Mouse (Mus musculus): ENCODE data around the gene Kif28.
"Not testable (repeated sequence)": the region's sequence is repeated elsewhere in the genome, so short reads cannot be mapped to it uniquely, and the experiment has no call there.

The Kif28 gene

DNA sequence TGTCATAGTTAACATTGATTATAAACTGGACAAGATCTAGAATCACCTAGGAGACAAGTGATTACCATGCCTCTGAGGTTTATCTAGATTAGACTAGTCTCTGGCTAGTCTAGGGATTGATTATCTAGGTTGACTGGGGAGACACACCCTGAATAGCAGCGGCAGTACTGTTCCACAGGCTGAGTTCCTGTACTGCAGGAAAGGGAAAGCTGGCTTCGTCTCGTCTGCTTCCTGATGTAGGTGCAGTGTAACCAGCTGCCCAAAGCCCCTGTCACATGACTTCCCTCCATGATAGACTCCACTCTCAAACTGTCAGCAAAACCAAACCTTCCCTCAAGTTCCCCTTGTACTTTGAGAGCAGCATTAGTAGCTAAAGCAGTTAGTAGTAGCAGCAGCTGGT is 40.9 kb downstream of the Kif28 start:
- DNase-seq (ENCODE audit: low spot score): no peak

- no peak for DNase-seq (ENCODE audit: low spot score)
These were observed 55.6 kb downstream of the Kif28 start for GRCm38 (mm10) chr1:179689479-179689878.

GRCm38 (mm10) chr1:179688914-179689313 is 56.2 kb downstream of the Kif28 start:
- DNase-seq (ENCODE audit: low spot score): no peak

DNA sequence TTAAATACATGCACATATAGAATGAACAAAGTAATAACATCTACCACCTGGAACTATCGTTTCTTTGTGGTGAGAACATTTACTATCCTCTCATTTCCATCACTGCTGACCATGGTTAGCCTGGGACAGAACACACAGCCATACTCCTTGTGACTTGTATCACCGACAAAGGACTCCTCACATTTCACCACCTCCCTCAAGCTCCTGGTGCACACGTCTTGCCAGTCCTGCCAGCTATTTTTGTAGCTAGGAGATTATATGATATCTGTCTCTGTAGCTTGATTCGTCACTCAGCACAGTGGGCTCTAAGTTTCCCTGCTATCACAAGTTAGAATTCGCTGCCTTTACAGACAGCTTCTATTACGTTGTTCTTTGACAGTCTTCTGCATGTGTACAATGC is 56.7 kb downstream of the Kif28 start:
- DNase-seq (ENCODE audit: low spot score): no peak

- DNase-seq (ENCODE audit: low spot score): no peak
These were observed 57.1 kb downstream of the Kif28 start for GRCm38 (mm10) chr1:179687966-179688365.

- no peak for DNase-seq (ENCODE audit: low spot score)
These were observed 57.8 kb downstream of the Kif28 start for GRCm38 (mm10) chr1:179687305-179687704.

- DNase-seq (ENCODE audit: low spot score): no peak
These were observed 58.3 kb downstream of the Kif28 start for GRCm38 (mm10) chr1:179686781-179687180.

DNA sequence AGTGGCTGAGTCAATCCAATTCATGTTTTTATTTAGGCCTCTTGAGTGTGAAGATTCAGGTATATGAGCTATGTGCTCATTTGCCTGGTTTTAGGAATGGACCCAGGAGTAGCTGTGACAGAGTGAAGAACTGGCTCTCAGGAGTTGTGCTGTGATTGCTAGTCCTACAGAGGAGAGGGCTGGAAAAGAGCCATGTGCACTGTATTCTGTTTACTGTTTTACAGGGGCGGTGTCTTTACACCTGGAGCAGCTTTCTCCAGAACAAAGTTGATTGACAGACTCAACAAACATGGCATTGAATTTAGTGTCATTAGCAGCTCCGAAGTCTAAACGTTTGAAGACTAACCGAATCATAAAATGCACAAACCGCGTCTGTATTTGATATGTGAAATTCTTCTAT is 58.7 kb downstream of the Kif28 start:
- DNase-seq (ENCODE audit: low spot score): no peak

DNA sequence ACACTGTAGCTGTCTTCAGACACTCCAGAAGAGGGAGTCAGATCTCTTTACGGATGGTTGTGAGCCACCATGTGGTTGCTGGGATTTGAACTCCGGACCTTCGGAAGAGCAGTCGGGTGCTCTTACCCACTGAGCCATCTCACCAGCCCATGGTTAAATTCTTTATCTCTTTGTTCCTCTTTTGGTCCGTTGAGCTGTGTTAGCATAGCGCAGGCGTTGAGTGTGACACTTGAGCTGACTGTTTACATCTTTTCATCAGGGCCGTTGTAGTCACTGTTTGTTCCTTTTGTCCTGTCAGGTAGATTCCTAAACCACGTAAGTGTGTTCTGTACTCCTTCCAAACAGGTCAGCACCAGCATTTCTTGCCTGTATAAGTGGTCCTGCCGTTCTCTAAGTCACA is 62.3 kb downstream of the Kif28 start:
- DNase-seq (ENCODE audit: low spot score): not testable (repeated sequence)

- no peak for DNase-seq (ENCODE audit: low spot score)
These were observed 65.7 kb downstream of the Kif28 start for GRCm38 (mm10) chr1:179679326-179679725.

GRCm38 (mm10) chr1:179677031-179677430 is 68.0 kb downstream of the Kif28 start:
- DNase-seq (ENCODE audit: low spot score): no peak

DNA sequence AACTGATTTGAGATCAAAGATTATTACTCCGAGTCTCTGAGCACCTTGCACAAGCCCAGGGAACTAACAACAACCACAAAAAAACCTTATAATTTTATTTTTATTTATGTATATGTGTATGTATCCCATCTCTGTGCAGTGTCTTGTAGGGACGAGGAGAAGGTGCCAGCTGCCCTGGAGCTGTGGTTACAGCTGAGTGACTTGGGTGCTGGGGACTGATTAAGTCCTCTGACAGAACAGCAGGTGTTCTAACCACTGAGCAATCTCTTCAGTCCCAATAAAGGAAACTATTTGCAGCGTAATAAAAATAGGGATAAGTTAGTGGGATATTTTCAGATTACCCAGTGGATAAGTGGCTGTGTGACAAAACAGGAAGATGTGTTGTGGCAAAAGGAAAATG is 70.7 kb downstream of the Kif28 start:
- no peak for DNase-seq (ENCODE audit: low spot score)

- no peak for DNase-seq (ENCODE audit: low spot score)
These were observed 76.1 kb downstream of the Kif28 start for GRCm38 (mm10) chr1:179668836-179669537.

DNA sequence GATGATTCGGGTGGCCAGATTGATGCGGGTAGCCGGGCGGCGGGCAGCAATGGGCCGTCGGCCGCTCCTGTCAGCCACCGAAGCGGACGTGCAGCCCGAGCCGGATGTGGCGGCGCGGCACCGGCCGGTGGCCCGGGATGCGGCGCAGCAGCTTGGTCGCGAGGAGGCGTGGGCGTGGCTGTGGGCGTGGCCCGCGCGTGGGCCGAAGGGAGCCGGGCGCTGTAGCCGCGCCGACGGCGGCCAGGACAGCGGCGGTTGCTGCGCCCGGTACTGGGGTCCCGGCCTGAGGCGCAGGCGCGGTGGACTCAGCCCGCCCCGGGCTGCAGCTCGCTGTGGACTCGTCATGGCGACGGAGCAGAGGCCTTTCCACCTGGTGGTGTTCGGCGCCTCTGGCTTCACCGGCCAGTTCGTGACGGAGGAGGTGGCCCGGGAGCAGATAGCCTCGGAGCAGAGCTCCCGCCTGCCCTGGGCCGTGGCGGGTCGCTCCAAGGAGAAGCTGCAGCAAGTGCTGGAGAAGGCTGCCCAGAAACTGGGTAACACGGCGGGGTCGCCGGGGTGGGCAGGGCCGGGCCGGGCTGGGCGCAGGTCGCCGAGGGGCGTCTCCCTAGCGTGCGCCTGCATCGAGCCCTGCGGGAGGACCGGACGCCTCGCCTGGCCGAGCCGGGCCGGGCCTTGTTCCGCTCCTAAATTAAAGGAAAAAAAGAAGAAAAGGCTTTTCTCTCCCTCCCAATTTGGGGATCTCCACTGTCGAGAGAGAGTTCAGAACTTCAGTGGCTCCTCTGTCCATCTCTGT is 76.9 kb downstream of the Kif28 start, which contains the start of gene Sccpdh:
Gene Sccpdh (plus strand): TSS at position 198 of the 793 bp plus-strand sequence.
- DNase-seq (ENCODE audit: low spot score): peak; percentile 50

DNA sequence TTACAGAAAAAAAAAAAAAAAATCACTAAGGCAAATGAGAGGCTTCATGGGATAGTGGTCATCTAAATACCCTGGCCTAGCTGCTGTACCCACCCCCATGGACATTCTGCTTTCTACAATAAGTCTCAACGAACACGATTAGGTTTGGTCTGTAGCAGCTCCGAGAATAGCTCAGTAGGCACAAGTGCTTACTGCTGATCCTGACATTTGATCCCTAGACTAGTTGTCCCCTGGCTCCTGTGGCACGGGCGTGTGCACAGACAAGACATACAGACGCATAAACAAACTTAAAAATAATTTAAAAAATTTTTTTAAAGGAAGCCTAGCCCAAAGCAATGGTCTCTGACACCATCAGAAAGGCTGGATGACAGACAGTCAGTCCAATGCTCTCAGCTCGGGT is 77.6 kb downstream of the Kif28 start:
- DNase-seq (ENCODE audit: low spot score): no peak

GRCm38 (mm10) chr1:179666971-179667370 is 78.1 kb downstream of the Kif28 start:
- DNase-seq (ENCODE audit: low spot score): no peak

DNA sequence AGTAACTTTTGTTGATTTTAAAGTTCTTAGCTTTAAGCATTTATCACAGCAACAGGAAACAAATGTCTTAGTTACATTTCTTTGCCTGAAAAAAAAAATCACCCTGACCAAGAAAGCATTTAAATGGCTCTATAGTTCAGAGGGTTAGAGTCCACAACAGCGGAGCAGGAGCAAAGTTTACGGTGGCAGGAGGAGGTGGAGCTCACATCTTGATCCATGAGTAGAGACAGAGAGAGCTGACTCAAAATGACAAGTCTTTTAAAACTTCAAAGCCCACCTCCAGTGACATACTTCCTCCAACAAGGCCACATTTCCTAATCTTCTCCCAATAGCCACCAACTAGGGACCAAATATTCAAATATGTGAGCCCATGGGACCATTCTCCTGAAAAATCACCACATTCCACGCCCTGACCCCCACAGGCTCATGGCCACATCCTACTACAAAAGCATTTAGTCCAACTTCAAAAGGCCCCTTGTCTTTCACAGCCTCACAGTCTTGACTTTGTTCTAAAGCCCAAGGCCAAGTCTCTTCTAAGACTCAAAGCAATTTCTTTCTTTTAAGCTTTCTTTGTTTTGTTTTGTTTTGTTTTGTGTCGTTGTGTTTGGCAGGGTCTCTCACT is 80.7 kb downstream of the Kif28 start:
- no peak for DNase-seq (ENCODE audit: low spot score)

- no peak for DNase-seq (ENCODE audit: low spot score)
These were observed 82.0 kb downstream of the Kif28 start for GRCm38 (mm10) chr1:179663065-179663464.

DNA sequence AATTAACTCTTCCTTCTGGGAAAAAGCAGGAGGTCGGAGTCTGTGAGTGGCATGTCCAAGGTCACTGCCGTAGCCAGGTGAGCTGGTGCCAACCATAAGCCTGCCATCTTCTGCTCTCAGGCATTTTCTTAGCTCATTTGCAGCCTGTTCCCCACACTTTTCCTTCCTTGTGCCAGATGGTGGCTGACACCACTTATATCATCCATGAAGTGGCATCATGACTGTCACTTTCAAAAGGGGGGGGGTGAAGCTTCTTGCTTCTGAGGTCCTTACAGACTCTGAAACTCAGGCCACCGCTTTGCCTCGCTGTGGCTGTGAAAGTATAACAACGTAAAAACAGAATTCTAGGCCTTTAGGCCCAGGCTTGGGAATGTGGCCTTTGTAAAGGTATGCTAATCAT is 93.8 kb downstream of the Kif28 start:
- DNase-seq (ENCODE audit: low spot score): no peak

DNA sequence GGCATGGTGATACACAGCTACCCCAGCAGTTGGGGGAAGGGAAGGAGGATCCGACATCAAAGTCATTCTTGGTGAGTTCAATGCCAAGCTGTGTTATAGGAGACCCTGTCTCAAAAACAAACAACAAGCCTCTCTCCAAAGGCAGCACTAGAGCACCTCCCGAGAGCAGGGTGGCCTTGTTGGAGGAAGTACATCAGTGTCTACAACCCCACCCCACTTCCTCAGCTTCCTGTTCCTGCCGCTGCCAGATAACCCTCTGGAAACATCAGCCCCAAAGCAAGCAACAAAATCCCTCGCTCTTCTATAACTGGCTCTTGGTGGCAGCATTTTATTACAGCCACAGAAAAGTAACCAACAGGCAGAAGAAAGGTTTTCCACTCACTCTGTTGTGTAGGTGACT is 94.8 kb downstream of the Kif28 start:
- DNase-seq (ENCODE audit: low spot score): no peak

DNA sequence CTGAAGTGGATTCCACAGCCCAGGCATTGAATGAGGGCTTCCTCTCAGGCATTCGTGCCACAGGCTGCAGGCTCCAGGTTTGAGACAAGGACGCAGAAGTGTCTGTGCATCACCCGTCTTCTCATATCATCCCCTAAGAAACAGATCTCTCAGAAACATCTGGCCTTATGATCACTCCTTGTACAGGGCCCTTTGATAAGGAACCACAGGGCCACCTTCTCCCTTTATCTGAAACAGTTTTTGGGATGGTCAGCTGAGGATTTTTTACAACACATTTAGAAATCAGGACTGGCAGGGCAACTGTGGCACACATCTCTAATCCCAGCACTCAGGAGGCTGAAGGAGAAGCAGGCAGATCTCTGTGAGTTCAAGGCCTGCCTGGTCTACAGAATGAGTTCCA is 95.7 kb downstream of the Kif28 start:
- no peak for DNase-seq (ENCODE audit: low spot score)

DNA sequence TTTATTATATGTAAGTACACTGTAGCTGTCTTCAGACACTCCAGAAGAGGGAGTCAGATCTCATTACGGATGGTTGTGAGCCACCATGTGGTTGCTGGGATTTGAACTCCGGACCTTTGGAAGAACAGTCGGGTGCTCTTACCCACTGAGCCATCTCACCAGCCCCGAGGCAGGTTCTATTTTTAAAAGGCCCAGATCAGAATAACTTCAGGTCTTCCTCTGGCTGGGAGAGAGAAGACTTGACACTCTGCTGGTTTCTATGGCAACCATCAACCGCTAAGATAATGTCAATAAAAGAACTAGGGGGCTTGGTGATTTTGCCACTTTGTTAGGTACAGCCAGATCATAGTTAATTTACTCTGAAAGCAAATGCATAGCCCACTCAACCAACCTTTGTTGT is 96.4 kb downstream of the Kif28 start:
- DNase-seq (ENCODE audit: low spot score): not testable (repeated sequence)

- DNase-seq (ENCODE audit: low spot score): no peak
These were observed 99.1 kb downstream of the Kif28 start for GRCm38 (mm10) chr1:179645980-179646268.

Measured in urinary bladder, postnatal 10 days (tissue).